ENCODE assay signal across 16 mouse cellular contexts in genomic region chr3:129651765-129652164, GRCm38 (mm10).
A peak's percentile ranks its signal among the peaks of the same experiment; 100 is the strongest.
DNase-seq lines count a peak whose midpoint lies in the region; TF ChIP-seq lines count a peak whose summit lies in the region.
"Had no signal": no experiment of that assay in that cellular context is flagged by ENCODE, and none has a peak within 500 bp of the region (broad histone marks: within the 10 kb centered on the region; RNA-seq: fewer than 3 reads in every experiment).

No protein-coding gene starts in this region.

- no peak overlapping the region for H3K4me3 ChIP-seq in cerebellum, adult 2 months (replicated peaks; ENCODE audit: insufficient read depth, low read depth, low read length)
- H3K4me3 ChIP-seq: embryonic facial prominence, embryonic 12.5 days; forebrain, embryonic 15.5 days; heart, embryonic 13.5 days; hindbrain, embryonic 15.5 days had no signal

- TF ChIP-seq POLR2A in cerebellum, adult 2 months (IDR thresholded peaks at IDR 0.05; ENCODE audit: borderline replicate concordance, insufficient read depth, low read length): no peak

- TF ChIP-seq CTCF in cerebellum, adult 2 months (IDR thresholded peaks at IDR 0.05; ENCODE audit: borderline replicate concordance, insufficient read depth, low read depth, low read length): no peak

- 9% methylated on average over 8 of the region's 8 CpGs for WGBS in cerebellum, adult 2 months

- no peaks in the 10 kb centered on the region for H3K27me3 ChIP-seq in cerebellum, adult 2 months (ENCODE audit: control insufficient read depth, insufficient read depth, low read length)
- H3K27me3 ChIP-seq: embryonic facial prominence, embryonic 12.5 days; forebrain, embryonic 15.5 days; heart, embryonic 13.5 days; hindbrain, embryonic 15.5 days; Patski had no signal

- peaks cover 12% of the 10 kb centered on the region for H3K4me1 ChIP-seq in cerebellum, adult 2 months (ENCODE audit: control insufficient read depth, insufficient read depth, low read length)
- H3K4me1 ChIP-seq: forebrain, embryonic 15.5 days; hindbrain, embryonic 15.5 days had no signal

- H3K27ac ChIP-seq in cerebellum, adult 2 months (ENCODE audit: insufficient read depth, low read length): no peak overlapping the region
- H3K27ac ChIP-seq: embryonic facial prominence, embryonic 12.5 days; forebrain, embryonic 15.5 days; heart, embryonic 13.5 days; hindbrain, embryonic 15.5 days had no signal

- DNase-seq in cerebellum, adult 2 months: peak; percentile 28 to 55
- DNase-seq in cerebellum, adult 8-10 months: no peak
- DNase-seq in cerebellum, adult 9-11 months: peak; percentile 38
- peak; percentile 20 to 35 for DNase-seq in cerebellum, postnatal 36 days
- DNase-seq in left cerebral cortex, adult 8-10 months (ENCODE audit: low spot score in 2 of 2): no peak
- DNase-seq in embryo, embryonic 11 days: no peak
- DNase-seq: adrenal gland, adult 2 months; adrenal gland, postnatal 25 days; gastrocnemius, postnatal 36 days; heart, postnatal 36 days; kidney, adult 8-10 months had no signal

Comparison
In these comparisons a context has a peak if more than half of its experiments do, and no peak if none do; other contexts are left out.
1. DNase-seq: peak in cerebellum, adult 2 months (2 of 2), cerebellum, adult 9-11 months (single experiment) and cerebellum, postnatal 36 days (2 of 2); none in cerebellum, adult 8-10 months (single experiment), left cerebral cortex, adult 8-10 months (0 of 2) and embryo, embryonic 11 days (single experiment).